Mouse (Mus musculus) stomach, embryonic 14.5 days (tissue): ENCODE measurements around the gene Ogfr. TPM values are rescaled to one million over a fixed set of nuclear protein-coding genes. Genes with fewer than 3 reads are reported as not detected.

ENCODE experiments used
- ATAC-seq: fragments of 200-750 bp; cut with Nextera tagmentation; 2 replicates; pipeline ENCODE4 v1.8.0; 2017; ENCODE audit warnings: low read depth, moderate TSS enrichment; ENCODE audit not compliant: insufficient number of reproducible peaks, insufficient read depth, low FRiP score
- H3K27ac ChIP-seq: fragments of 300-500 bp; sonication (generic); 2 replicates; pipeline ENCODE4 v1.5.1; 2014; ENCODE audit warnings: mild to moderate bottlenecking, low read length, moderate library complexity, mixed read lengths
- H3K27me3 ChIP-seq: fragments of 300-500 bp; sonication (generic); 2 replicates; pipeline ENCODE4 v1.6.1; 2014; ENCODE audit warnings: low read length, control low read depth, mixed read lengths; ENCODE audit not compliant: control insufficient read depth, insufficient read depth
- H3K36me3 ChIP-seq: fragments of 300-500 bp; sonication (generic); 2 replicates; pipeline ENCODE4 v1.6.1; 2014; ENCODE audit warnings: mild to moderate bottlenecking, control low read depth, low read length, moderate library complexity, mixed read lengths; ENCODE audit not compliant: control insufficient read depth, insufficient read depth
- H3K4me1 ChIP-seq: fragments of 300-500 bp; sonication (generic); 2 replicates; pipeline ENCODE4 v1.6.1; 2014; ENCODE audit warnings: low read length, control low read depth, mixed read lengths; ENCODE audit not compliant: control insufficient read depth, insufficient read depth
- H3K4me2 ChIP-seq: fragments of 300-500 bp; sonication (generic); replicated peaks from 2 replicates; pipeline ENCODE4 v1.6.1; 2014; ENCODE audit warnings: low read depth, low read length, control low read depth
- H3K4me3 ChIP-seq: fragments of 300-500 bp; sonication (generic); 2 replicates; pipeline ENCODE4 v1.5.1; 2014; ENCODE audit warnings: low read depth, low read length, control low read depth
- H3K9ac ChIP-seq: fragments of 300-500 bp; sonication (generic); replicated peaks from 2 replicates; pipeline ENCODE4 v1.6.1; 2014; ENCODE audit warnings: low read depth, mild to moderate bottlenecking, control low read depth, low read length, moderate library complexity, mixed read lengths
- H3K9me3 ChIP-seq: fragments of 300-500 bp; sonication (generic); 2 replicates; pipeline ENCODE4 v1.6.1; 2016; ENCODE audit warnings: low read depth, low read length, control low read depth; ENCODE audit not compliant: control insufficient read depth
- WGBS: fragments of 180-500 bp; shearing (Covaris S2); extraction: QIAGEN DNeasy Blood & Tissue Kit; methylation state at CpG from one replicate; pipeline ENCODE4 v1.1.7; 2014; 5-methylcytosine and 5-hydroxymethylcytosine counted together
- polyA plus RNA-seq: library from polyadenylated mRNA; unstranded; fragments of >200 nt; fragmentation: Nextera tagmentation; extraction: Ambion mirVana; gene quantifications from 2 replicates; pipeline ENCODE4 v1.2.1, GENCODE M21; 2014

Gene Ogfr
- polyA plus RNA-seq, 1 experiment from 2014 or later, result 61.3 TPM

GRCm38 (mm10) chr2:180582481-180583153, 6.4 kb upstream of the Ogfr start:
- Histone ChIP-seq H3K27ac (peak overlapping the region; percentile 48; the same call in 1 of the 2 replicates), H3K4me2 (peak overlapping the region; percentile 90), H3K36me3 (peaks cover 17% of the 10 kb centered on the region; the same call in 1 of the 2 replicates), H3K4me3 (peak overlapping the region; percentile 86), H3K9me3 (no peaks in the 10 kb centered on the region), H3K4me1 (peaks cover 15% of the 10 kb centered on the region), H3K9ac (peak overlapping the region; percentile 90), H3K27me3 (no peaks in the 10 kb centered on the region)
- under 1% methylated on average over 52 of the region's 57 CpGs for whole genome bisulfite sequencing
- peak; percentile 85 for ATAC-seq

- ATAC-seq, result no peak
- Histone ChIP-seq H3K36me3 (peaks cover 17% of the 10 kb centered on the region; the same call in 1 of the 2 replicates), H3K27ac (no peak overlapping the region), H3K4me1 (peaks cover 15% of the 10 kb centered on the region), H3K9ac (peak overlapping the region; percentile 90), H3K4me3 (peak overlapping the region; percentile 86), H3K4me2 (peak overlapping the region; percentile 90), H3K9me3 (no peaks in the 10 kb centered on the region), H3K27me3 (no peaks in the 10 kb centered on the region)
- 22% methylated on average over 7 of the region's 7 CpGs for WGBS
Observed at GRCm38 (mm10) chr2:180583154-180583507, 5.9 kb upstream of the Ogfr start.

- H3K36me3 ChIP-seq, result peaks cover 42% of the 10 kb centered on the region
- peaks cover 12% of the 10 kb centered on the region for H3K4me1 ChIP-seq
- no peaks in the 10 kb centered on the region for H3K9me3 ChIP-seq
- no peaks in the 10 kb centered on the region for H3K27me3 ChIP-seq
- peak overlapping the region; percentile 85 for H3K4me3 ChIP-seq
- peak overlapping the region; percentile 82; the same call in 1 of the 2 replicates for H3K9ac ChIP-seq
- peak overlapping the region; percentile 88; the same call in 1 of the 2 replicates for H3K27ac ChIP-seq
- H3K4me2 ChIP-seq, result peak overlapping the region; percentile 85
- ATAC-seq, result peak; percentile 1; the same call in 1 of the 2 replicates
- WGBS, result 51% methylated on average over 6 of the region's 6 CpGs
Observed at GRCm38 (mm10) chr2:180588736-180589122, 316 bp upstream of the Ogfr start.

- H3K9me3 ChIP-seq, result no peaks in the 10 kb centered on the region
- ATAC-seq, result no peak
- peak within 1 kb of the TSS; percentile 22 for H3K4me3 ChIP-seq
- H3K9ac ChIP-seq, result no peak within 1 kb of the TSS
- H3K4me1 ChIP-seq, result peaks cover 13% of the 10 kb centered on the region; the same call in 1 of the 2 replicates
- H3K27ac ChIP-seq, result no peak within 1 kb of the TSS
- H3K36me3 ChIP-seq, result peaks cover 19% of the 10 kb centered on the region; the same call in 1 of the 2 replicates
- WGBS, result 51% methylated on average over 4 of the region's 4 CpGs
- H3K27me3 ChIP-seq, result no peaks in the 10 kb centered on the region; the same call in 1 of the 2 replicates
- peak within 1 kb of the TSS; percentile 48 for H3K4me2 ChIP-seq
Observed at GRCm38 (mm10) chr2:180597490-180597889, 8.4 kb downstream of the Ogfr start, which contains the start of gene Col9a3. Col9a3 (plus strand) TSS chr2:180597790.

- ATAC-seq, result no peak; the same call in 1 of the 2 replicates
- no peak overlapping the region for H3K9ac ChIP-seq
- no peaks in the 10 kb centered on the region for H3K9me3 ChIP-seq
- H3K27me3 ChIP-seq, result no peaks in the 10 kb centered on the region; the same call in 1 of the 2 replicates
- peak overlapping the region; percentile 48 for H3K4me2 ChIP-seq
- WGBS, result 3% methylated on average over 38 of the region's 41 CpGs
- H3K27ac ChIP-seq, result no peak overlapping the region
- peaks cover 12% of the 10 kb centered on the region; the same call in 1 of the 2 replicates for H3K36me3 ChIP-seq
- H3K4me1 ChIP-seq, result peaks cover 13% of the 10 kb centered on the region; the same call in 1 of the 2 replicates
- peak overlapping the region; percentile 22 for H3K4me3 ChIP-seq
Observed at GRCm38 (mm10) chr2:180598157-180598705, 9.2 kb downstream of the Ogfr start.

GRCm38 (mm10) chr2:180600569-180601021, 11.6 kb downstream of the Ogfr start:
- Histone ChIP-seq H3K4me2 (no peak overlapping the region), H3K36me3 (no peaks in the 10 kb centered on the region), H3K4me1 (peaks cover 13% of the 10 kb centered on the region; the same call in 1 of the 2 replicates), H3K9me3 (no peaks in the 10 kb centered on the region), H3K4me3 (no peak overlapping the region), H3K27ac (no peak overlapping the region), H3K9ac (no peak overlapping the region), H3K27me3 (no peaks in the 10 kb centered on the region; the same call in 1 of the 2 replicates)
- ATAC-seq, result no peak
- 22% methylated on average over 9 of the region's 9 CpGs for WGBS

- ATAC-seq, result no peak
Observed at GRCm38 (mm10) chr2:180604781-180605180, 15.7 kb downstream of the Ogfr start.

GRCm38 (mm10) chr2:180610283-180610682, 21.2 kb downstream of the Ogfr start:
- Histone ChIP-seq H3K36me3 (no peaks in the 10 kb centered on the region), H3K27ac (no peak overlapping the region), H3K4me3 (no peak overlapping the region), H3K9me3 (no peaks in the 10 kb centered on the region), H3K27me3 (no peaks in the 10 kb centered on the region), H3K4me2 (no peak overlapping the region), H3K4me1 (no peaks in the 10 kb centered on the region), H3K9ac (no peak overlapping the region)
- peak; percentile 56; the same call in 1 of the 2 replicates for ATAC-seq
- WGBS, result 69% methylated on average over 4 of the region's 4 CpGs

More at GRCm38 (mm10) chr2:180604781-180605180, 15.7 kb downstream of the Ogfr start:
- Histone ChIP-seq H3K4me2 (no peak overlapping the region), H3K36me3 (no peaks in the 10 kb centered on the region), H3K9ac (no peak overlapping the region), H3K4me1 (0 out of 2 replicates have a peak, but pooled peaks cover 6% of the 10 kb centered on the region), H3K4me3 (no peak overlapping the region), H3K27me3 (no peaks in the 10 kb centered on the region), H3K27ac (no peak overlapping the region), H3K9me3 (no peaks in the 10 kb centered on the region)
- 58% methylated on average over 6 of the region's 6 CpGs for WGBS
